In the genomic region with DNA sequence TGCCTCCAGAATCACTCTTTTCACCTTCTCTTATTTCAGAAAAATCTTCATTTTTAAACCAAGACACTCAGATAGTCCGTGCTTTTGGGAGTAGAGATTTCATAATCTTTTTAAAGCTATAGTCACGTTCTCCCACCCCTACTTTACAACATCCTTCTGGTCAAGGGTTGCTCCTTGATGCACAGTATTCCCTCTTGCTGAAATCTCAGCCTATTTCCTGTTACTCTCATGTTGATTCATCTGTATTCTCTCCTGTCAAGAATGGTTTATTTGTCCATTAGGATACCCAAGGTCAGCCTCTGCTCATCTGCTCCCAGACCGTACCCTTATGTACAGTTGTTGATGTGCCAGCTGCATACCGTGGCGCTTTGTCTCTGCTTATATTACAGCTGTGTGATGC, we compare ENCODE assay signal across 13 mouse cellular contexts.
DNase-seq lines count a peak whose midpoint lies in the region; ATAC-seq and TF ChIP-seq lines count a peak whose summit lies in the region.
"Had no signal": no experiment of that assay in that cellular context is flagged by ENCODE, and none has a peak within 500 bp of the region (broad histone marks: within the 10 kb centered on the region; RNA-seq: fewer than 3 reads in every experiment).

No protein-coding gene starts in this region.

- no peak for ATAC-seq in kidney, postnatal 0 days (replicated peaks; ENCODE audit: low FRiP score, low read depth)
- ATAC-seq in neural tube, embryonic 11.5 days (ENCODE audit: insufficient read depth, low FRiP score, low TSS enrichment), result no peak

- DNase-seq in adrenal gland, postnatal 14 days, result peak; percentile 12
- no peak for DNase-seq in adrenal gland, adult 8-10 months
- DNase-seq in kidney, postnatal 0 days (ENCODE audit: low spot score), result no peak
- no peak for DNase-seq in kidney, postnatal 36 days
- DNase-seq in neural tube, embryonic 11.5 days (ENCODE audit: low spot score), result no peak
- no peak for DNase-seq in neural tube, embryonic 10.5 days (ENCODE audit: extremely low spot score, low spot score)
- no peak for DNase-seq in embryo, embryonic 10 days (ENCODE audit: low spot score)
- no peak for DNase-seq in heart, postnatal 4 days
- DNase-seq: cerebellum, adult 2 months; thymus, adult 2 months had no signal

- peaks cover 13% of the 10 kb centered on the region for H3K4me1 ChIP-seq in kidney, postnatal 0 days (replicated peaks; ENCODE audit: insufficient read depth, low read length)
- H3K4me1 ChIP-seq in neural tube, embryonic 11.5 days (ENCODE audit: control insufficient read depth, insufficient read depth, low read length), result peaks cover 20% of the 10 kb centered on the region; the same call in 1 of the 2 replicates
- H3K4me1 ChIP-seq: megakaryocyte, embryonic 14.5 days had no signal

- 0 out of 2 replicates have a peak overlapping the region, but pooled peaks have one; percentile 5 for H3K9ac ChIP-seq in kidney, postnatal 0 days (ENCODE audit: low read depth, low read length)
- no peak overlapping the region for H3K9ac ChIP-seq in neural tube, embryonic 11.5 days (ENCODE audit: low read length)
- H3K9ac ChIP-seq: liver, embryonic 14.5 days had no signal

- 70% methylated on average over 5 of the region's 5 CpGs for WGBS in kidney, postnatal 0 days
- 62% methylated on average over 5 of the region's 5 CpGs for WGBS in neural tube, embryonic 11.5 days

- no peak overlapping the region for H3K4me3 ChIP-seq in kidney, postnatal 0 days (replicated peaks; ENCODE audit: low read depth, low read length)
- H3K4me3 ChIP-seq in neural tube, embryonic 11.5 days (ENCODE audit: low read depth, low read length), result no peak overlapping the region
- H3K4me3 ChIP-seq: heart, embryonic 10.5 days; megakaryocyte, embryonic 14.5 days had no signal

- H3K4me2 ChIP-seq in kidney, postnatal 0 days (ENCODE audit: low read length), result no peak overlapping the region
- H3K4me2 ChIP-seq in neural tube, embryonic 11.5 days (ENCODE audit: low read depth), result no peak overlapping the region

- no peak for TF ChIP-seq CTCF in kidney, postnatal 0 days (IDR thresholded peaks at IDR 0.05; ENCODE audit: low read depth)

- no peaks in the 10 kb centered on the region for H3K36me3 ChIP-seq in kidney, postnatal 0 days (ENCODE audit: insufficient read depth, low read length)
- H3K36me3 ChIP-seq in neural tube, embryonic 11.5 days (ENCODE audit: control insufficient read depth, insufficient read depth, low read length), result no peaks in the 10 kb centered on the region
- H3K36me3 ChIP-seq: heart, embryonic 10.5 days had no signal

- H3K27me3 ChIP-seq in kidney, postnatal 0 days (ENCODE audit: insufficient read depth, low read length), result no peaks in the 10 kb centered on the region
- no peaks in the 10 kb centered on the region for H3K27me3 ChIP-seq in neural tube, embryonic 11.5 days (ENCODE audit: control insufficient read depth, insufficient read depth, low read length)
- H3K27me3 ChIP-seq: megakaryocyte, embryonic 14.5 days had no signal

- no peak overlapping the region for H3K27ac ChIP-seq in kidney, postnatal 0 days
- peak overlapping the region; percentile 83; the same call in 1 of the 2 replicates for H3K27ac ChIP-seq in neural tube, embryonic 11.5 days (ENCODE audit: low read depth, low read length)
- H3K27ac ChIP-seq: liver, embryonic 14.5 days had no signal

- H3K9me3 ChIP-seq in kidney, postnatal 0 days (replicated peaks; ENCODE audit: low read length), result no peaks in the 10 kb centered on the region
- H3K9me3 ChIP-seq in neural tube, embryonic 11.5 days (ENCODE audit: control insufficient read depth, low read length), result no peaks in the 10 kb centered on the region
- H3K9me3 ChIP-seq: heart, embryonic 10.5 days had no signal
